Mouse (Mus musculus) kidney, postnatal 4 days (tissue): ENCODE results near the gene Nop9.
A peak's percentile ranks its signal among the peaks of the same experiment; 100 is the strongest.

Source experiments
- DNase-seq, 2 experiments: peaks; one replicate each; pipeline ENCODE4 v3.0.0; 2021; ENCODE audit warnings: mixed read lengths in 2 of 2

The Nop9 gene

DNA sequence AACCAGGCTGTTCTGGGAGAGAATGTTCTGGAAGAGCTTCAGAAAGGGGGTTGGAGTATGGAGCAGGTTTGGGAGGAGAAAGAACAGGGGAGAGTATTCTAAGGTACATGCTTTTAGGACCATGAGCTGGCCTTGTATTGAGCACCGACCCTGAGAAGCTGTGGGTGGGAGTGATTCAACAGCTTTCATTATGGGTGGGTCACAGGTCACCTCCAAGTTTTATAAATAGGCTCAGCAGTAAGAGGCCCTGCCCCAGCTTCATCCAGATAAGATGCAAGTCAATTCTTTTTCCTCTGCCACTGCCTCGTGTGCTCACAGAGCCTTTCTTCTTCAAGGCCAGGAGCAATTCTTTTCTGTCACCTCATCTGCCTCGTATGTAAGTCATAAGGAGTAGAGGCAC lies 31.7 kb downstream of the Nop9 start:
- no peak for DNase-seq

DNA sequence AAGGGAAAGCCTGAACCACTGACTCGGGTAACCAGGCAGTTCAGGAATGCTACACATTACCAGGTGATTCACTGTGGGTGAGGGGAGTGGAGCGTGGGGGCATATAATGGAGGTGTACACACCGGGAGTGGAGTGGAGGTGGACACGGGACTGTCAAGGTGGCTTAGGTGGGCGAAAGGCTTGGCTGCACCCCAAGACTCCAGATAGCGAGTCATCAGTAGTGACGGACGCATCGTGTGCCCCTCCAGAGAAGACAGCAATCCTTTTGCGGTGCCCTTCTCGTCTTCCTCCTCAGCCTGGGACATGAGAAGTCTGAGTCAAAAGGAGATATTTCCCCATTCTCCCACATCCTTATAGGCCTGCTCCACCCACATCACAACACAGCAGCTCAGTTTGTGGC lies 32.3 kb downstream of the Nop9 start:
- no peak for DNase-seq

DNA sequence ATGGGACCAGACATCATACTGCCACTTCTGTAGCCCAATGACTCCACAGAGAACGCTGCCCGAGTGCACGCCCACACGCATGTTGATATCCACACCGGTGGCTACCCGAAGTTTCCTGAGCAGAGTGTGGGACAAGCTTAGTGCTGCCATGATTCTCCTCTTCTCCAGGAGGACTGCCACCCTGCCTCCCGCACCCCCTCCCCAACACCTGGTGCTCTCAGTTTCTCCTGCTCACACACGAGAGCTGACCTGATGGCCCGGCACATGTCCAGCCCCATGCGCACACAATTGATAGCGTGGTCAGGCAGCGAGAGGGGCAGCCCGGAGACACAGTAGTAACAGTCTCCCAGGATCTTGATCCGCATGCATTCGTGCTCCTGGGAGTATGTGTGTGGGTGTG lies 33.2 kb downstream of the Nop9 start:
- peak in 1 of 2 experiments; percentile 1 for DNase-seq

DNA sequence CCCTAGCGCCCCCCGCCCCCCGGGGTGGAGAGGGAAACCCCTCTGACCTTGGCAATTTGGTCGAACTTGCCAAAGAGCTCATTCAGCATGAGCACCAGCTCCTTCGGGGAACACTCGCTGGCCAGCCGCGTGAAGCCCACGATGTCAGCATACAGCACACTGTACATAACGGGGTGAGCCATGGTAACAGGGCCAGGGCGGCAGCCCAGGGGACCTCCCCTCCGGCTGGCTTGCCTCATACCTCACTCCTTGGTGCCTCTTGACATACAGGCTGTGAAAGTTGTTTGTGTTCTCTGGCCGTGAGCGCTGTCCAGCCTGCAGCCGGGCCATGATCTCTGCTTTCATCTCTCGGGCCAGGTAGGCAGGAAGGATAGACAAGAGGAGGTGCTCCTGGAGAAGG lies 34.2 kb downstream of the Nop9 start:
- peak in 1 of 2 experiments; percentile 5 for DNase-seq

DNA sequence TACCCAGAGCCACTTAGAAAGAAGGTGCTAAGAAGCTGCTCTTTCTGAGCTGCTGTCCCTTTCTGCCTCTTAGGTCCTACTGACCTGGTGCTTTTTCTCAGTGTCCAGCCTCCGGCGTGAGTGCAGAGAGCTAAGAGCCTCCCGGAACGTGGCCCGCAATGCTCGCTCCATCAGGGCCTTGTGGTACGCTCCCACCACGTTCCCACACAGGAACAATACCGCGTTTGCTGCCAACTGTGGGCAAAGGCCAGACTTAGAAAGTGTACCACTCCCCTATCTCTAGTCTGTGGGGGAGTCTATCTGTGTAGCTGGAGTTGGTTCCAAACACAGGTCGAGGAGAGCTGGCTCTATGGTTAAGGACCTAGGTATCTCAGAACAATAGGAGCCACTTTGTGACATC lies 35.2 kb downstream of the Nop9 start:
- DNase-seq: peak in 1 of 2 experiments; percentile 6

DNA sequence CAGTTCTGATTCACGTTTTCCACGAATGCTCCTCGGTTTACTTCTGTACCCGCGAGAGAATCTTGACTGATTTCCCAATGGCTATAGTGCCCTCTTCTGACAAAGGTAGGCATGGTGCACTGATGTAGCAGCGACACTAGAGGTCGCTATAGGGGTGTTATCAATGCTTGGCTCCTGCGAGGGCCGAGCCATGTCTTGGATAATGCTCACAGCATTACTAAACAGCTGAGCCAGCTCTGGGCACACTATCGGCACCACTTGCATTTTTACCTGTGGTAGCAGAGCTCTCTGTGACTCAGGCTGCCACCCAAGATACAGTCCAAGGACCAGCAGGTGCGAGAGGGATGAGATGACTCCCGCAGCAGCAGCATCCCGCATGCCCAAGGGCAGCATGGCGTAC lies 35.8 kb downstream of the Nop9 start:
- peak; percentile 68 to 80 for DNase-seq

DNA sequence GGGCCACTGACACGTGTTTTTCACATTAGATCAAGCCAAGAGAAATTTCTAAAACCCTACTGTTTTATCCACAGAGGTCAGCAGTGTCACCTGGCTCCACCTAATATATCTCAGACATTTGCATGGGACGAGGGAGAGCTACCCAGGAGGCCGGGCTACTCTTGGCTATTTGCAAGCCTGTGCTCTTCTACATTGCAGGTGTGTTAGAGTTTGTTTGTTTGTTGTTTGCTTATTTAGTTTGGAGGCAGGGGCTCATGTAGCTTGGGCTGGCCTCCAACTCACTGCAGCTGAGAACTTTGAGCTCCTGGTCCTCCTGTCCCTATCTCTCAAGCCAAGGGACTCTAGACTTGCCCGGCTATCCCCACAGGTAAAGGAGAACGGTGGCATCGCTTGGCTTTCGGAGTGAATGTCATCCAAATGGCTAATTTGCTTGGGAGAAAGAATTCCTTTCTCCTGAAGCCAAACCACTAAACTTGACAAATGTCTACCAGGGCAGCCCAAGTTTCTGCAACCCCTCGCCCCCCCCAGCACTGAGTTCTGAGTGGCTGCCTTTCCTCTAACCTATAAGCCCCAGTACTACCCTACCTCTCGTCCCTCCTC lies 37.0 kb downstream of the Nop9 start:
- DNase-seq: peak; percentile 30 to 39

DNA sequence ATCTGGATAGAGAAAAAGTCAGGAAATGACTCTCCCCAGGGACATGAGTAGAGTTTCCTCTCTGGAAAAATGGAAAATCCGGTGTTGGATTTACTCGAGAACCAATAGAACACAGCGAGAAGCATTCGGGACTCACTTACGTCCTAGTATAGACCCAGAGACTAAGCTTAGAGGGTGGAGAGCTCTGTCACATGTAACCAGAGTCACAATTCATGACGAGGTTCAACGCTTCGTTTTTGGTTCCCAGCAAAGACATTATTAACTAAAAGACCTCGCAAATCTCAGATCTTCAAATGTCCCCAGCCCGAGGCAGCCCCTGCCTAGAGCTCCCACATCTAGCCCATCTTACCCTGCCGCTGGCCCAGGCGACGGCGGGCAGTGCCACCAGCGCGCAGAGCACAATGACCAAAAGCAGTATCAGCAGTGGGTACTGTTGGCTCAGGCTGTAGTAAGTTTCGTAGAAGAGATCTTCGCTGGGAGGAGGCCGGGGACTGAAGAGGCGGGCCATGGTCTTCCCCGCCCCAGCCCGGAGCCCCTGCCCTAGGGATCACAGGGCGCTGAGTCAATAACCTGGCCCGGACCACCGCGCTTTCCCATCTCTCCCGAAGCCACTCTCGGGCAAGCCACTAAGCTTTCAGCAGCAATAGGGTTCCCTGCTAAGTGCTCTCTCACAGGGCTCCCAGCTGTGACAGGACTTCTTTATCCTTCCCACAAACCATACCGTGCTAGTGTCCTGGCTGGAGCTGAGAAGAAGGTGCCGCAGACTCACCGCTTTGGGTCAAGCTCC lies 37.9 kb downstream of the Nop9 start:
- DNase-seq: peak; percentile 39 to 56

DNA sequence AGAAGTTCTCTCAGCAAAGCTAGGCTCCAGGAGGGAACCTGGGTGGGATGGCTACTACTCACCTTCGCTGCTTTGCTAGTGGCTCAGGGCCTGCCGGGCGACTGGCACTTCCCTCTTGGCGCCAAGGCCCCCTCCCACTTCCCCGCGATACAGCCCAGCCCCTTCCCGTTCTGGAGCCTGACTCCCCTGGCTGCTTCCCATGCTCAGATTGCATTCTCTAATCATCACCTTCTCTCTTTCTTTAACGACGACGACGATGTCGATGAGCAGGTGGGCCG lies 38.4 kb downstream of the Nop9 start, which contains the start of gene Adcy4:
TSS of gene Adcy4 (minus strand) at position 138 of the 278 bp plus-strand sequence.
- DNase-seq: peak; percentile 44 to 58

DNA sequence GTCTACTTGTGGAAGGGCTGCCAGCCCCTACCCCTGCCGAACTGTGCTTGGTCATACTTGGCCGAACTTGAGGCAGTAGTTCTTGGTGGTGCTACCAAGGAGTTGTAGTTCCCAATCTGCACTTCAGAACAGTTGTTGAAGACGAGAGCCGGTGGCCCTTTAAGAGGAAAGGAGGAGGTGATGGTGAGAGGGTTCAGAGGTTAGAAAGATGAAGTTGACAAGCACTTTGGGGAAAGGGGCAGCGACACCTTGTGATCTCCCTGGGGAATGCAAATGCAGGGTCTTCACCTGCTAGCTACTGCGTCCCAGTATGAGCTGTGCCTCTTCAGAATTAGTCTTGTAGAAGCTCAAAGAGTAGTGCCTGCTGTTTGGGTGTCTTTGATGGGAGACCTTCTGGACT lies 39.7 kb downstream of the Nop9 start:
- DNase-seq: peak; percentile 39 to 54

DNA sequence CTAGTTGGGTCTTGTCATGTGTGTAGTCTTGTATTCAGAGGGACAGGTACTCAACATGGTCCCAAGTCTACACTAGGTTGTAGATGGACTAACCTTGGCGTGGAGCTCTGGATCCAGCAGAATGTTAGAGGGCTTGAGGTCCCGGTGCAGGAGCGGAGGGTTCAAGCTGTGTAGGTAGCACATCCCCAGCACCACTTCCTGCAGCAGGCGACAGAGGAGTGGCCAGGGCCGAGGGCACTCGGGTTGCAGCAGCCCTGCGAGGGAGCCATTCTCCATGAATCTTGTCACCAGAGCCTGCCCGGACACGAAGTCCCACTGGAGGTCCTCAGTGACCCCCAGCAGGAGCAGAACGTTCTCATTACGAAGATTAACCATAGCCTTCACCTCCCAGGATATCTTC lies 42.2 kb downstream of the Nop9 start:
- DNase-seq: peak in 1 of 2 experiments; percentile 11

DNA sequence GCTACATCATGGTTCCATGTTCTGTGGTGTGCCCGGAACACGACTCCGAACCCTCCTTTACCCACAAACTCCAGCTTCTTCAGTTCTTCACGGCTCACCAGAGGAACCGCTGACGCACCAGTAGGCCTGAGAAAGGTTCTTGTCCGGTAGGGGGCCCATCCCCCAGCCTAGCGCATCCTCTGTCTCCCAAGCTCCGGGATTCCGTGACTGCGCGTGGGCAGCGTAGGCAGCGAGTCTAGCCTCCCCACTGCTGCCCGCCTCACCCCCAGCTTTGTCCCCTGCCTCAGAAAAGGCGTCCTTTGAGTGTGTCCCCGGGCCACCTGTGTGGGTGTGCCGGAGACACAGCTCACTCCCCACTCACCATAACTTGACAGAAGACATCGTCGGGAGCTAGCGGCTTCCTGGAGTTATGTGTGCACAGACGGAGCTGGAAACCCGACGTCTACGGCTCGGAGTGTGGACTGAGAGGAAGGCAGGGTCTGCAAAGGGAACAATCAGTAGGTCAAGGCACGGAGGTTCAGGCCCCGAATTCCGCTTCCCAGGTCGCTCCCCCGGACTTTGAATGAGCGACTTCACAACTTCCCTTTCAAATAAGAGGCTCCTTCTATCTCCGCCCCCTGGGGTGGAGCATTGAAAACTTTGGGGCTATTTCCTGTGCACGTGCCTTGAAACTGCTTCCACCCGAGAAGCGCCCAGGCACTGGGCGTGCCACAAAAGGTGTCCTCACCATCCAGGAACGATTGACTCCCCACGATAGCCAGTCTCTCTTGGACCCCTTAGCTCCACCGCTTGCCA lies 43.0 kb downstream of the Nop9 start, which contains the start of gene Ripk3:
TSS of gene Ripk3 (minus strand) at position 610 of the 795 bp plus-strand sequence.
- DNase-seq: peak; percentile 49 to 66

DNA sequence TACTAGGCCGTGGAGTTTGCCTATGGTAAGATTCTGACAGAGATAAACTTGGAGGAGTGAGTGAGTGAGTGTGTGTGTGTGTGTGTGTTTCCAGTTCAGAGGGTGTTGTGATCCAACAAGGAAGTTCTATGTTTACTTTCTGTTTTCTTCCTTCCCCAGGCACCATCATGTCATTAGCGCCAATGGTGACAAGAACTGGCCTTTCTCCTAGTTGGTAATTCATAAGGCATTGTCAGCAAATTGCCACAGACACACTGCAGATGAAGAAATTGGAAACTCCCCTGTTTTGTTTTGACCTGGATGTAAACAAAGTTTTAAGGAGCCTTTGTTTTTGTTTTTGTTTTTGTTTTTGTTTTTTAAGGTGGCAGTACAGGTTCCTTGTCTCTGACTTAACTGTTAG lies 48.0 kb downstream of the Nop9 start:
- DNase-seq: no peak

DNA sequence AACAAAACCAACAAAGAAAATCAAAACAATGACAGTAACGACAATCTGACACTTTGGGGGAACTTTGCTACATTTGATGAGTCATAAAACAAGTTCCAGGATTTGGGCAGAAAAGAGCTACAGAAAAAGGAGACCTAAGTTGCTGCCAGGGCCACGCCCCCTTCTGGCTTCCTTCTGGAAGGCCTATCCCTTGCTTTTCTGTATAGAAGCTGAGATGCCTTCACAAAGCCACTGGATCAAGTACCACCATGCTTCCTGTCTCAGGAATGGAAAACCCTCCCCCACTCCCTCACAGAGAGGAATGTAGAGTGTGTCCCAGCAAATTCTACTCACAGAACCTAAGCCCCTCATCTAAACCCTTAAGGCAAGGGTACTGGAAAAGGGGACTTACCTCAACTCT lies 48.5 kb downstream of the Nop9 start:
- peak in 1 of 2 experiments; percentile 37 for DNase-seq

DNA sequence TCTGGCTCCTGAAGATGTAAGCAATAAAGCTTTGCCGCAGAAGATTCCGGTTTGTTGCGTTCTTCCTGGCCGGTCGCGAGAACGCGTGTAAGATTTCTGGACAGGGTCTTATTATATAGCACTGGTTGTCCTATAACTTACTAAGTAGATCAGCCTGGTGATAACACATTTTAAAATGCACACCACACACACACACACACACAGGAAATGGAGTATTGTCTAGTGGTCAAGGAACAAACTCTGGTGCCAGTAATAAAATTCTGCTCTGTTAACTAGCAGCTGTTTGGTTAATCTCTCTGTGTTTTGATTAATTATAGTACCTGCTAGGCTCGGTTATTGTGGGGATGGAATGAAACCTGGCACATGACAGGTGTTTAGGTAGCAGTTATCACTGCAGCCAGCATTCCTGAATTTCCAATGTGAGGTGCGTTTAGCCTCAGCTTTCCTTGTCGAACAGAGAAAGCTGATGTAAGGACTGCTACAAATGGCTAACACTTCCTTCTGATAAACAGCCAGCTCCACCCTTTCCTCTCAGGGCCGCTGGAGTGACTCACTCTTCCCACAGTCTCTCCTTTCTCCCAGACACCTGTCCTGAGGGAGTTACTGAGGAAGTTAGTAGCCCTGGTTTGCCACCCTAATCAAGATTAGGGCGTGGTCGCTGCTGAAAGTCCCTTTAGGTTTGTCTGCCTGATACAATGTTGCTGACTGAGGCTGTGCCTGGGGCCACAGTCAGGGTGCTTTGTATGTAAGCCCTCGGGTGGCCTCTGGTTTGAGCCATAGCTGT lies 50.1 kb downstream of the Nop9 start:
- DNase-seq: peak in 1 of 2 experiments; percentile 6
